Mouse (Mus musculus) kidney, adult 11 months (tissue): ENCODE results near the gene Kif5a.
"Not testable (repeated sequence)": the region's sequence is repeated elsewhere in the genome, so short reads cannot be mapped to it uniquely, and the experiment has no call there.

ENCODE experiments used
- DNase-seq: peaks from one replicate; pipeline ENCODE4 v3.0.0; 2022

Kif5a gene

DNA sequence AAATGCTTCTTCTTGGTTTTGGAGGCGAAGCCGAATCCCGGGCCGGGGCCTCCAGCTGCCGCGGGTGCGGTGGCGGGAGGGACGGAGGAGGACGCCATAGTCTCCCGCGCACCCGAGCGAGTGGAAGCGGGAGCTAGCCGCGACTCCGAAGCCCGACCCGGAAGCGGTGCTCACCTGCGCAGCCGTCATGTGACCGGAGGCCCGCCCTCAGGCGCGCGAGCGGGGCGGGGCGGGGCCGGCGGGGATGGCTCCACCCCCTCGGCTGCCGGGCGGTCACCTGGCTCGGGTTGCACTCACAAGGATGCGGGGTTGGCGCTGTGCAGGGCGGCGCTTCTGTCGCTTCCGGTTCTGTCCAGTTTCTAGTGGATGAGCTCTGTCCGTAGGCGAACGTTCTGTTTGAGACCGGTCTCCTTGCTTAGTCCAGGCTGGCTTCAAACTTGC lies 51.7 kb downstream of the Kif5a start, which contains the start of gene Pip4k2c:
Pip4k2c (minus strand) TSS at position 172 of the 441 bp plus-strand sequence.
- peak; percentile 96 for DNase-seq

DNA sequence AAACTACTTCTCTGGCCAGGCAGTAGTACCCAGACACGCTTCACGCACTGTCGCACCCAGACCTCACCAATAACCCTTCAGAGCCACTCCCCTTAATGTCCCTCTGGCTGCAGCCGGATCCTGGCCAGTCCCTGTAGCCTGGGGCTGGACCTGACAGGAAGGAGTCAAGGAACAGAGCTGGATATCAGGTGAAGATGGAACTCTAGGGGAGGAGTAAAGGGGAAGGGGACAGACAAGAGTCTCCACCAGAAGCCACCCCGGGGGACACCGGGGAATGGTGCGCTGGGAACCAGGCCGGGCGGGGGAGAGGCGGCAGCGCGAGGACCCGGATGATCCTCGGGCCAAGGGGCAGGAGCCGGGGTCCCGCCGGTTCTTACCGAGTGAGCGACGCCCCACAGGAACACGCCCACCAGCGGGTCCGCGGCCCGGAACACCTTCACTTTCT lies 52.2 kb downstream of the Kif5a start:
- peak; percentile 91 for DNase-seq

DNA sequence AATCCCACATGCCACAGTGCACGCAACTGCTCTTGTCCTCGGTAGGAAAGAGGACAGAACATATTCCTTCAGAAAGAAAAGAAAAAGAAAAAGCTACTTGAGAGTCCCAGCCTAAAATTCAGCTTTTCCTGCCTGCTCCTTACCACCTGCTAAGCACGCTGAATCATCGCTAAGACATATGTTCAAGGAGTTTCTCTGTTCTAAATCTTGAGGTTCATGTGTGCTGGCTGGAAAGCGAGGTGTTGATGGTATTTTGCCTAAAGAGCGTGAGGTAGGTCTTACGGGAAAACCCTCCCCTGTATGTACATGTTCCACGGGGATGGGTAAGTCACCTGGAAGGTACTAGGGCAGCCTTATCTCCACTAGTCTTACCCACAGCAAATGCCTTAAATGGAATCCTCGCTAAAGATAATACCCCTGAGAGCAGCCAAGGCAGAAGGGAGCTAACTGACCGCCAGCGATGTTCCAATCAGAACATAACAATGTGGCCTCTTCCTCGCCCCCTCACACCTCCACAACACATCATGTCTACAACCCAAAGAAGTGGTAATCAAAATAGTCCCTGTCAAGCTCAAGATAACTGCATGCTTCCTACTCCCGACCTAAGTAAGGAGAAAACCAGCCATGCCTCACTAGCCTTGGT lies 53.1 kb downstream of the Kif5a start:
- no peak for DNase-seq

DNA sequence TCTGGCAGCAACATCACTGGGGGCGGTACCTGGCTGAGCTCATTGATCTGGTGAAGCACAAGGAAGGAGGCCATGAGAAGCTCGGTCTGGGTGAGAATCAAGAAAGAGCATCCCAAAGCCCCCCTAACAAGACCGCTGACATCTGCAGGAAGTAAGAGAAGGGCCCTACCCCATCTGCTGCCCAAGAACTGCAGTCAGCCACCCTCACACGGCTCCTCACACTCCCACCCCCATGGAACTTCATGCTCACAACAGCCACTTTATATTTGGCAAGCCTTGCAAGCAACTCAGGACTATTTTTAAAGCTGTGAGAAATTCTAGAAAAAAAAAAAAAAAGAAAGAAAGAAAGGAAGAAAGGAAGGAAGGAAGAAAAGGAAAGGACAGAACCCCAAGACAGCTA lies 54.2 kb downstream of the Kif5a start:
- no peak for DNase-seq

DNA sequence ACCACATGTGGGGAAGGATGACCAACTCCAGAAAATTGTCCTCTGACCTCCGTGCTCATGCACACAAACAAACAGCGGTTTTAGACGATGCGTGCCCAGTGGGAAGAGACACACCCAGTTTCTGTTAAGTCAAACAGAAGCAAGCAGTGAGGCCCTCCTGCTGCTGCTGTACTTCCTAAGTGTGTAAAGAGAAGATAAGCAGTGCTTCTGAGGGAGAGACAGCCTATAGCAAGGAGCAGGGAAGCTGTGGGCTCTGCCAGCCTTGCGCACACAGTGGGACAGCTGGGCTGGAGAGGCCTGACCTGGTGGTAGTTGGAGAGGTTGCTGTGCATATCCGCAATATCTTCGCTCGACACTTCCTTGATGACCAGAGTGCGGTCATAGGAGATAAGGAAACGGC lies 57.8 kb downstream of the Kif5a start:
- no peak for DNase-seq

DNA sequence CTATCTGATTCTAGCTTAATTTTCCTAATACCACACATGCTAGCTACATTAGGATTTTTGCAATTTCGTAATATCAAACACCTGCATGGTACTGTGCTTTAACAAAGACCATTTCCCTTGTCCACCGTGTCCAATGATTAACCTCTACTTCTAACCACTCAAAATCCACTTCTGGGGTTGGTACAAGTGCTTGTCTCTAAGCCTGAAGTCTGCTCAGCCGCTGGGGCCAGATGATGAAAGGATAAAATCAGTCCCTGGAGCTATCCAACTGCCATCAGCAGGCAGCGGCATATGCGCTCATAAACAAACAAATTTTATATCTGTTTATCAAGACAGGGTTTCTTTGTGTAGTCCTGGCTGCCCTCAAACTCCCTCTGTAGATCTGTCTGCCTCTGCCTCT lies 58.6 kb downstream of the Kif5a start:
- DNase-seq: no peak

DNA sequence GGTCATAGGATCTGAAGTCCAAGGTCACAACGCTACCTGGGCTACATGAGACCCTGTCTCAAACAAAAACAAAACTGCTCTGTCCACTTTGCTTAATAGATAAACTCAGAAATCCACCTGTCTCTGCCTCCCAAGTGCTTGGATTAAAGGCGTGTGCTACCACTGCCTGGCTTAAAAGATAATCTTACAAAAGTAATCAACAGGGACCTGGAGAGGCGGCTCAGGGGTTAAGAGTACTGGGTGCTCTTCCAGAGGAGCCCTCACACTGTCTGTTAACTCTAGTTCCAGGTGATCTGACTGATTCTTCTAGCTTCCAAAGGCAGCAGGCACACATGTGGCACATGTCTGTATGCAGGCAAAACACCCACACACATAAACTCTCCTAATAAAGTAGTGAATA lies 60.0 kb downstream of the Kif5a start:
- no peak for DNase-seq

DNA sequence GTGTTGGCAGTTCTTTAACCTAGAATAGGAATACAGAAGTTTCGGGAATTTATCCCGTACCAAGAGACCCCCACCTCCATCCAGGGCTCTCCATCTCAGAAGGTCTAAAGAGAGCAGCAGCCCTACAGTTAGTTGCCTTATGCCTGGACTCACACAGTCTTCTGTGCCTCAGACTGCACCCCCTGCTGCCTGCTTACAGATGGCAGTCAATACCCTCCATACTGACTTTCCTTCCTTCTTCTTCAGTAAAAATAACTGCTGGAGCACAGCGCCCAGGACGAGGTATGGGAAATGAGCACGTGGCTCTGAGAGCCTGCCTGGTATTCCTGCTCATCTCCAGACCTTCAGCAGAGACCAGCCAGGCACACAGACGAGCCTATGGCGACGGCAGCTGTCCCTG lies 62.9 kb downstream of the Kif5a start:
- DNase-seq: no peak

DNA sequence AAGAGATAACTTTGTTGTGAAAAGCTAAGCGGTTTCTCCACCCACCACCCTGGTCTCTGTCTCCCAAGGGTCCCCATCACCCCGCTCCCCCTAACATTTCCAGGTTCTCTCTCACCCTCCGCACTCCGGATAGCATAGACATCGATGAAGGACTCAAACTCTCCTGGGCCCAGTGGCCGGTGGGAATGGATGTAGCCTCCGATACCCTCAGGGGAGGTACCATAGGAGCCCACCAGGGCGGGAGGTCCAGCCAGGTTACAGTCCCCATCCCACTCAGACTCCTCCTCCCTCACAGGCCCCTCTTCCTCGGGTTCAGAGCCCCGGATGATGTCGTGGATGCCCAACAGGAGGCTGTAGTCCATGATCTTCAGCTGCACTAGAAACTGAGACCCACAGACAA lies 63.7 kb downstream of the Kif5a start:
- DNase-seq: no peak

DNA sequence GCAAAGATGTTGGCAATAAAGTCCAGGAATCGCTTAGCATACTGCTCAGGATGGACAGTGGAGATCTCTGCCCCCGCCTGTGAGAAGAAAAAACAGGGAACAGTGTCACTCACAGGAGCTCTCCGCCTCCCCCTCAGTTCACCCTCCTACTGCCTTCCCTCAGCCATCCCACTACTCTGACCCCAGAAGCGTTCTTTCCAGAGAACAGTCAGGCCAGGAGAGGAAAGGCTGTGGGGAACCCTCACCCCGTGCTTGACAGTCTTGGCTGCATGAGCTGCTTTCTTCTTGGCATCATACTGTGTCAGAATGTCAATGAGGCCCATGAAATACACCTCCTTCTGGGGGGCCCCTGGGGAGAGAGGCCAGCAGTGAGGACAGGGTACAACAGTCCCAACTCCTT lies 64.1 kb downstream of the Kif5a start:
- no peak for DNase-seq

DNA sequence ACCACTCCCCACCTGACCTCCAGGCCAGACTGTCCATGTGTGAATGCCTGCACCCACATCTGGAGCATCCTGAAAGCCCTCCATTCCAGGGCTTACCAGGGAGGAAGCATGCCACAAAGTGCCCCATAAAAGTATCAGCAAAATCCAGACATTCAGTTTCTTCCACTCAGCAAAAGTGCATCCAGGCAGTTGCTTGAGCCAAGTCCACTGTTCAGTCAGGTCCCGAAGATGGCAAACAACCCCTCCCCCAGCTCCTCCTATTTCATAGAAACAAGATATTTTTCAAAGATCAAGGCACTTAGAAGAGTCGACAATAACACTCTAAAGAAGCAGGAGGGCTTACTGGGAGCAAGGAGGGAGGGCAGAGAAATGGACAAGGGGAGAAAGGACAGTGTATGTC lies 64.7 kb downstream of the Kif5a start:
- no peak for DNase-seq

DNA sequence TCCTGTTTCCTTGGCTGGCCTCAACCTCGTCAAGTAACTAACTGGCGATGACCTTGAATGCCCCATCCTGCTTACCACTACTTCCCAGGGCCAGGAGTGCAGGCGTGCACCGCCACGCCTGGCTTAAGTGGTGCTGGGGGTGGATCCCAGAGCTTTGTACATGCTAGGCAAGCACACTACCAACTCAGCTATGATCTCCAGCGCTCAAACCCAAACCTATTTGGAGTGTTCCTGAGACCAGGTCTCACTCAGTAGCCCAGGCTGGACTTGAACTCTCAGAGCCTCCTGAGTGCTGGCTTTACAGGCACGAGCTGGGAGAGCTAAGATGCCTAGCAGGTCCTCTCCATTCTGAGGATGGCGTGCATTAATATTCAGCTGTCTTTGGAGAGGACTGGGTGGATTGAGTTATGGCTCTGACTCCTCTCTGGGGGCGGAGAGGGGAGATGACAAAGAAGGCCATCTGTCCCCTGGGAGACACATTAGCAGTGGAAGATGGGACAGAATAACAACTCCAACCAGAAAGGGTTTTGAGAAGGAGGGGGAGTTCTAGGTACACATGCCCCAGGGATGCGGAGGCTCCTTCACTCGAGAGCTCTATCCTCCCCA lies 65.5 kb downstream of the Kif5a start:
- no peak for DNase-seq

DNA sequence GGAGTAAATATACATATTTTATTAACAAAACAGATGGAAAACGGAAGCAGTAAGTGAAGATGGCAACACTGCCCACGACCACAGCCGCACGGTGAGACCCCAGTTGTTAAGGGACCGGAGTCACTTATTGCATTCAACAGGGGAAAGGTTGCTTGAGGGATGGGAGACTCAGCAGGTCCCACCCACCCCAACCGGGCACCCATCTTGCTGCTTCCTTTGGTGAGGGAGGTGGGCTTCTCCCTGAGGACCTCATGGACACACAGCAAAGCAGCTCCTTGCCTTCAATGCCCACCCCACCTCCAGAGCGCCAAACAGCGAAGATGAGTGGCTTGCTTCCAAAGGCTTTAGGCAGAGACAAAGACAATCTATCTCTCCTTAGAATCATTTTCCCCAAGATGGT lies 66.0 kb downstream of the Kif5a start:
- DNase-seq: no peak

DNA sequence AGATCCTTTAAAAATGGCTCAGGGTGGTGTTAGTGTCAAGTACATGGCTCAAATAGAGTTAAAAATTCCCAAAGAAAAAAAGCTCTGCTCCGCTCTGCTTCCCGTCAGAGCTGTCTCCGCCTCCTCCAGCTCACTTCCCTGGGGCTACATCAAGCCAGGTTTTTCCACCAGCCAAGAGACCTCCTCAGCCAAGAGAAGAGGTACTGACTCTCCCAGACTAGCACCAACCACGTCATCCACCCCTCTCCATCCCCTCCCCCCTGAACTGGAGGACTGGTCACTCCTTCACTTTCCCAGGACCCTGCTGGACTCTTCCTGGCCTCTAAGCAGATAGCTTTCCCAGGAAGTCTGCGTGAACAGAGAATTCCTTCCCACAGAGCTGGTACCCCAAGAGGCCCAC lies 66.8 kb downstream of the Kif5a start:
- DNase-seq: peak; percentile 78

DNA sequence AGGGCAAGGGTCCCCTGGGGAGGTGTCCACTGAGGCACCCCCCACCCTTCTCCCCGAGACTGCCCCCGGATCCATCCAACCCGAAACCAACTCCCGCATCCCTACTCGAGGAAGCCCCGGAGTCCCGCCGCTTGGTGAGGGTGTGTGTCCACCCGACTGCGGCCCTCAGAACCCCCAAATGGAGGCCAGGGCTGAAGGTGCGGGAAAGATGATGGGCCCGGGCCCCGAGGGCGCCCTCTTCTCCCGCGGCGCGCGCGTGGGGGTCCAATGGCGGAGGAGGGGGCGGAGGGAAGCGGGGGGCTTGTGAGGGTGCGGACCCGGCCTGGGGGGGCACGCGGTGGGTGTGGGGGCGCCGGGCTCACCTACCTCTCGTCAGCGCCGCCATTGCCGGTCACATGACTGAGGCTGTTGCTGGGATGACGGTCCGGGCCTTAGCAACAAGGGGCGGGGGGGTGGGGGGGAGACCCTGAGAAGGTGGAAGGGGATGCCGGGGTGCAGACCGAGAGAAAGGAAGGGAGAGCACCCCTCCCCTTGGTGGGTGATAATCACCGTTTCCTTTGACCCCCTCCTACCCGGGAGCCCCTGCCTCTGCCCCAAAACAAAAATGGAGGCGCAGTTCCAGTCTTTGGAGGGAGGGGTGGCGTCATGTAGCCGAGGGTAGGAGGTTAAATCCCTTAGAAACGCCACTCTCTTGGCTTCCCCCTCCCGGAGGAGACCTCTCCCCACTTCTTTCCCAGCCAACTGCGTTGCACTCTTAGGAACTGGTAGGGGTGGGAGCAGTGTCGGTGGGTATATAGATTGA lies 67.6 kb downstream of the Kif5a start, which contains the start of gene Dtx3:
Dtx3 (minus strand) TSS at position 401 of the 802 bp plus-strand sequence.
- DNase-seq: peak; percentile 33

DNA sequence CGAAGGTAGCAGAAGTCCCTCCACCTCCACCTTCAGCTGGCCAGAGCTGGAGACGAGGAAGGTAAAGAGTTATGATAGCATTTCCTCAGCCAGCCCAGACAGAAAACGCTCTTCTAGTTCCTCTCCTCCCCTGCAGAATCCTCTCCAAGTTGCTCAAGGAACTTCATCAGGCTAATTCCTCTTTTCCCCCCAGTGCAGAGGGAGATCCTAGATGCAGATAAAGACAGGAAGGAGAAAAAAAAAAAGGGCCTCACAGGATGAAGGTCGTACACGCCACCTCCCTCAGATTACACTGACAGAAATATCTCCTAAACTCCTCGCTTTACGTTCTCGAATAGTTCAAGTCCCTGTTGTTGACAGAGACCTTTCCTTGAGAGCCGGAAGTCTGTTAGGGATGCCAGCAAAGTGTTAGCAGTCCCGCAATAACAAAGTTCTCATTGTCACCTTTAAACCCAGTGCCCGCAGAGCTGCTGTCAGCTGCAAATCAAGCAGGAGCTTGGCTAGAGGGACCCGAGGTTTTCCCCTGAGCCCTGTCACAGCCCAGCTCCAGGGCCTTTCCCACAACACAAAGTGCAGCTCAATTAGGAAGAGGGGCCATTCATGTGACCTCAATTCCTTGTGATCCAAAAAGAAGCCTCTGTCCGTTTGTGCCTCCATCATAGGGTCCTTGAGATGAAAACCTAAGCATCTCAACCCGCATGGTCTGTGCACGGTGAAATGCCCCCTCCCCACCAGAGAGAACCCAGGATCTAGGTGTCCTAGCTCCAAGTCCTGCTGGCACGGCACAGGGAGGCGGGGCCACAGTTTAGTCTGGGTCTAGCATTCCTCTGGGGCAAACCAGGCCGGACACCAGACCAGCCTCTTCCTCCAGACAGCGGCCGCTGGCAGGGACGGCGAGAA lies 68.5 kb downstream of the Kif5a start:
- DNase-seq: peak; percentile 79

DNA sequence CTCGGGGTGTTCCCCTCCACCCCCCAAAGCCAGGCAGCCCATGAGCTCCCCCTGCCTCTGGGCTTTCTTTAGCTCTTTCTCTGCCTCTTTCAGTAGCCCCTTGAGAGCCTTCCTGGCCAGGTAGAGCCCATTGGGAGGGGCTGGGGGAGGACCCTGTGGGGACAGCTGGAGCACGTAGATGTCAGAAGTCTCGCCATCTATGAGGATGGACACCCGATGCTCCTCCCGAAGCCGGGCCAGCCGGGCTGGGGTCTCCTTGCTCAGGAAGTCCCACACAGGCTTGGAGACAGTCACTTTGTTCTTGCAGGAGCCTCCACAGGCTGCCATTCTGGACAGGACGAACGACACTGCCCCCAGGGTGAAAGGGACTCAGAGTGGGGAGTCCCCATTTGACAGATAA lies 70.1 kb downstream of the Kif5a start:
- DNase-seq: no peak

DNA sequence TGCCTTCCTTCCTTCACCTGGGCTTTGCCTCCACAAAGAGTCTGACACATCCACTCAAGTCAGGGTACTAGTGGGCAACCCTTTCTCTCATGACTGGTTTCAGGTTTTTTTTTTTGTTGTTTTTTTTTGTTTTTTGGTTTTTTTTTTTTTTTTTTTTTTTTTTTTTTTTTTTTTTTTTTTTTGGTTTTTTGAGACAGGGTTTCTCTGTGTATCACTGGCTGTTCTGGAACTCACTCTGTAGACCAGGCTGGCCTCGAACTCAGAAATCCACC lies 71.2 kb downstream of the Kif5a start:
- DNase-seq: not testable (repeated sequence)

DNA sequence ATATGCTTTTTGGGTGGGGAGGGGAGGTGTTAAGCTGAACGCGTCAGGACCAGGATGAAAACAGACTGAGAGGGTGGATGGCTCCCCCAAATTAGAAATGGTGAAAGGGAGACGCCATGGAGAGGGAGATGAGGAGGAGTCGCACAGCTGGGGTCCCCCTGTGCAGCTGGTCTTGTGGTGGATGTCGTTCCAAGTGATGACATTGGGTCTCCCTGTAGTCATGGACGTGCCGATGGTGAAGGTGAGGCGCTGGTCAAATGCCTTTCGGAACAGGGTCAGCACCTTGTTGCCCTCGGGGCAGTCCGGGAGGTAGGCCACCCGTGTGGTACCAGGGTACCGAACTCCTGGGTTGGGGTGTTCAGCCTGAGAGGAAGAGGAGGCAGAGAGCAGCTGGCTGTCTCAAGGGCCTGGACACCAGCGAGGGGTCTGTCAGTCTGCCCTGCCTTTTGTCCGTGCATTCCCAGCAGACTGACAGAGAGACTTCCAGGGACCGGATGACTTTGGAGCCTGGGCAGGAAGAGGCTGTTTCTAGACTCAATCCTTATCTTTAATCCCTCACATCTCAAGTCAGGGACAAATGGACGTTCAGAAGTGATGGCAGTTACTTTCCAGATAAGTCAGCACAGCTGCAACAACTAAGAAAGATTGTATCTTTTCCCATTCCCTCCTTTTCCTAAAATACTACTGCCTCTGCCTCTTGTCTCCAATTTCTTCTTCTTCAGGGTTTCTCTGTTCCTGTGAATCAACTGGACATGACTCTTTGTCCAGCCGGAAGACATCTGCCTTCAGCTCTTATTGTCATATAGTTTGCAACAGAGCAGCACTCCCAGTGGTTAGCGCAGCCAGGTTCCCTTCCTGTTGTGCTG lies 71.7 kb downstream of the Kif5a start:
- no peak for DNase-seq

DNA sequence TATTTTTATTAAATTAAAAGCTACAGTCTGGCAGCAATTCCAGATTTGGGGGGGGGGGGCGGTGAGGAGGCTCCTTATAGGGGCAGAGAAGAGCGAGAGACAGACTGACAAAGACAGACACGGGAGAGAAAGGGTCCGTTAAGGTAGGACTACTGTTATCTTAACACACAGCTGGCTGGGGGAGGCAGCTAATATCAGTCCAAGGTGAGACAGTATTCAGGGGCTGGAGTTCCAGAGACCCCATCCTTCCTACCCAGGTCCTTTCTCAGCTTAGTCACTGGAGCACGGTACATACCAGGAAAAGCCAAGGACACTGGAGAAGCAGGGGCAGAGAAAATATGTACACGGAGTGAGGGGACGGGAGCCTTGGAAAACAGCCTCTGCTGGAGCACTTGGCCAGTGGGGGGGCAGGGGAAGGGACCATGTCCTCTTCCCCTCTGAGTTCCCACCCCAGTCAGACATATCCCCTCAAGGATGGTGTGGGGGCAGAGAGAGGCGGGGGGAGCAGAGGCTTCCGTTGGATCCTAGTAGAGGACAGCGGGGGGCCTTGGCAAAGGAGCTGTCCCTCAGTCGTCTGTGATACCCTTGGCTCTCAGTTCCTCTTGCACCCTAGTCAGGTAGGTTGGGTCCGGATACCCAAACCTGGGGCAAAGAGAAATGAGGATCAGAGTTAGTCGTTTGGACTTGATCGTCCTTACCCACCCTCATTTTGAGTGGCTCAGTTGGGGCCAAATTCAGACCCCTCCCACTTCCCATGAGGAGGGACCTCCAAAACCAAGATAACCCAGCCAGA lies 72.6 kb downstream of the Kif5a start:
- no peak for DNase-seq

DNA sequence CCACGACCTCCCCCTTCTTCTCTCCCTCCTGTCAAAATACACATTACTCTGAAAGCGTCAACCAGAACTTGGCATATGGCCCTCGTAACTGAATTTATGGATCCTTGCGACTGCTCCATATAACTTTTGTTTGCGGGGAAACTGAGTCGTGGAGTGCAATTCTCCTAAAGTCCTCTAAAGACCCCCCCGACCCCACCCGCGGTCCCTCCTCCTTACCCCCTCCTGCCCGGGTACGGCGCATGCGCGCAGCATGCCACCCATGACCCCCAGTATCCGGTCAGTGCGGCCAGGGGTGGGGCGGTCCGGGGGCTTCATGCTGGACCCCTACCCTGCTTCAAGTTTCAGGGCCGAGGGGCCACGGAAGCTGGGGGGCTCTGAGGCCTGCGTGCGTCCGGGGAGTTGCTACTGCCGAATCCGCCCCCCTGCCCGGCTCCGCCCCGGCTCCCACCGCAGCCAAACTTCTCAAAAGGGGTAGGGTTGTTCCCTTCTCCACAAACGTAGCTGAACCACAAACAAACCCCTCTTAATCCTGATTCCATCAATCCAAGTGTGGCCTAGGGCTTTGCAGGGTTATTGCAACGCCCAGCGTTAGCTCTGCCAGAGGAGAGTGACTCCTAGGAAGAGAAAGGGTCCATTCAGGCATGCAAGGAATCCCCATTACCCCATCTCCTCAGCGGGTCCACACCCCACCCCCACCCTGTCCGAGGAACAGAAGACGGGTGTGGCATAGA lies 73.3 kb downstream of the Kif5a start, which contains the start of gene Arhgef25:
Arhgef25 (minus strand) TSS at position 433 of the 731 bp plus-strand sequence.
- DNase-seq: no peak
